Mouse (Mus musculus) small intestine, adult 2 months (tissue): ENCODE results near the gene Dclk2.

Experiments
- CTCF ChIP-seq: fragments of 200-500 bp; IDR thresholded peaks from 2 replicates; pipeline ENCODE4 v1.5.1; 2012; ENCODE audit warnings: low read depth, mild to moderate bottlenecking, control low read depth, inconsistent platforms, low read length, moderate library complexity, mixed read lengths; ENCODE audit not compliant: insufficient replicate concordance, insufficient read length; ENCODE audit errors: extremely low read depth
- POLR2A ChIP-seq: fragments of 200-500 bp; IDR thresholded peaks from 2 replicates; pipeline ENCODE4 v1.6.1; 2012; ENCODE audit warnings: low read depth, mild to moderate bottlenecking, control low read depth, inconsistent platforms, low read length, moderate library complexity

GRCm38 (mm10) chr3:86875912-86876311 lies 44.7 kb downstream of the Dclk2 start:
- TF ChIP-seq CTCF (no peak), POLR2A (no peak)
